In the genomic region with DNA sequence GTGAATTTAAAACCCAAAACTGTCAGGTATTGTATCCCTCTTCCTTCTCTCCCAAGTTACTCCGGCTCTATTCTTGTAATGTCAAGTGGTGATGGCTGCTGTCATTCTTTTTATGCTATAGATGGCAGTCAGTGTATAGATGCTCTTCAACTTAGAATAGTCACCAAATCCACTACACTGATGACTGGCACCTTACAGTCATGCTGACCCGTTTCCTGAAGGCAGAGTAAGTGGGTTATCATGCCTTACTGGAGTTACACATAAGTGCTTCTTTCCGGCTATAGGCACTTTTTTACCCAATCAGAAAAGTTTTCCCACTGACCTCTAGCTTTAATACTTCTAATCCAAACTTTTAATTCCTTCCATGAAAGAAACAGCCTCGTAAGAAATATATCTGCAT, we compare ENCODE assay signal across 16 mouse cellular contexts.
"Had no signal": no experiment of that assay in that cellular context is flagged by ENCODE, and none has a peak within 500 bp of the region (broad histone marks: within the 10 kb centered on the region; RNA-seq: fewer than 3 reads in every experiment).

No protein-coding gene starts in this region.

- H3K27me3 ChIP-seq: limb, embryonic 15.5 days; liver, embryonic 13.5 days had no signal

- H3K36me3 ChIP-seq: limb, embryonic 12.5 days; limb, embryonic 15.5 days; liver, embryonic 13.5 days had no signal

- DNase-seq: kidney, adult 9 months; kidney, postnatal 14 days; kidney, postnatal 4 days; left cerebral cortex, postnatal 4 days; liver, embryonic 13.5 days; lung, adult 2 months; lung, postnatal 14 days; lung, postnatal 4 days; midbrain, embryonic 14.5 days; thymus, adult 2 months; thymus, postnatal 14 days; thymus, postnatal 4 days had no signal

- H3K9me3 ChIP-seq: limb, embryonic 12.5 days; limb, embryonic 15.5 days; liver, embryonic 13.5 days had no signal

- H3K4me2 ChIP-seq: limb, embryonic 12.5 days; limb, embryonic 15.5 days; liver, embryonic 13.5 days; midbrain, embryonic 11.5 days had no signal

- H3K27ac ChIP-seq: limb, embryonic 12.5 days; limb, embryonic 15.5 days; liver, embryonic 13.5 days; stomach, postnatal 0 days had no signal

- H3K9ac ChIP-seq: limb, embryonic 12.5 days; limb, embryonic 15.5 days; liver, embryonic 13.5 days had no signal

- H3K4me3 ChIP-seq: limb, embryonic 12.5 days; limb, embryonic 15.5 days; liver, embryonic 13.5 days had no signal
